Mouse (Mus musculus) midbrain, embryonic 14.5 days (tissue): ENCODE results near the gene Usp6nl. TPM values are rescaled to one million over a fixed set of nuclear protein-coding genes. Genes with fewer than 3 reads are reported as not detected.

ENCODE experiments used
- ATAC-seq: fragments of 200-750 bp; cut with Nextera tagmentation; 2 replicates; pipeline ENCODE4 v1.8.0; 2017; ENCODE audit warnings: moderate number of reproducible peaks, moderate library complexity; ENCODE audit not compliant: low FRiP score, low TSS enrichment
- DNase-seq: peaks from one replicate; pipeline ENCODE4 v3.0.0-alpha.2; 2015
- H3K27ac ChIP-seq: fragments of 300-500 bp; sonication (generic); replicated peaks from 2 replicates; pipeline ENCODE4 v1.5.1; 2014; ENCODE audit warnings: mild to moderate bottlenecking, low read depth, low read length, moderate library complexity
- H3K27me3 ChIP-seq: fragments of 300-500 bp; sonication (generic); 2 replicates; pipeline ENCODE4 v1.6.1; 2014; ENCODE audit warnings: low read length, control low read depth, mixed read lengths; ENCODE audit not compliant: control insufficient read depth, insufficient read depth
- H3K36me3 ChIP-seq: fragments of 300-500 bp; sonication (generic); 2 replicates; pipeline ENCODE4 v1.6.1; 2014; ENCODE audit warnings: low read length, control low read depth; ENCODE audit not compliant: control insufficient read depth, insufficient read depth
- H3K4me1 ChIP-seq: fragments of 300-500 bp; sonication (generic); 2 replicates; pipeline ENCODE4 v1.6.1; 2014; ENCODE audit warnings: mild to moderate bottlenecking, antibody characterized with exemption, low read length, control low read depth; ENCODE audit not compliant: control insufficient read depth, insufficient read depth
- H3K4me2 ChIP-seq: fragments of 300-500 bp; sonication (generic); 2 replicates; pipeline ENCODE4 v1.6.1; 2014; ENCODE audit warnings: mild to moderate bottlenecking, low read length, moderate library complexity
- H3K4me3 ChIP-seq: fragments of 300-500 bp; sonication (generic); replicated peaks from 2 replicates; pipeline ENCODE4 v1.5.1; 2014; ENCODE audit warnings: low read depth, low read length
- H3K9ac ChIP-seq: fragments of 300-500 bp; sonication (generic); replicated peaks from 2 replicates; pipeline ENCODE4 v1.6.1; 2014; ENCODE audit warnings: mild to moderate bottlenecking, low read length, moderate library complexity
- H3K9me3 ChIP-seq: fragments of 300-500 bp; sonication (generic); 2 replicates; pipeline ENCODE4 v1.6.1; 2016; ENCODE audit warnings: low read length, control low read depth, mixed read lengths; ENCODE audit not compliant: control insufficient read depth
- WGBS: fragments of 180-500 bp; shearing (Covaris S2); extraction: QIAGEN DNeasy Blood & Tissue Kit; methylation state at CpG from one replicate; pipeline ENCODE4 v1.1.7; 2014; 5-methylcytosine and 5-hydroxymethylcytosine counted together
- polyA plus RNA-seq: library from polyadenylated mRNA; unstranded; fragments of >200 nt; fragmentation: Nextera tagmentation; extraction: Ambion mirVana; gene quantifications from 2 replicates; pipeline ENCODE4 v1.2.1, GENCODE M21; 2014

The Usp6nl gene
- polyA plus RNA-seq, 1 experiment from 2014 or later, result 13.7 TPM

DNA sequence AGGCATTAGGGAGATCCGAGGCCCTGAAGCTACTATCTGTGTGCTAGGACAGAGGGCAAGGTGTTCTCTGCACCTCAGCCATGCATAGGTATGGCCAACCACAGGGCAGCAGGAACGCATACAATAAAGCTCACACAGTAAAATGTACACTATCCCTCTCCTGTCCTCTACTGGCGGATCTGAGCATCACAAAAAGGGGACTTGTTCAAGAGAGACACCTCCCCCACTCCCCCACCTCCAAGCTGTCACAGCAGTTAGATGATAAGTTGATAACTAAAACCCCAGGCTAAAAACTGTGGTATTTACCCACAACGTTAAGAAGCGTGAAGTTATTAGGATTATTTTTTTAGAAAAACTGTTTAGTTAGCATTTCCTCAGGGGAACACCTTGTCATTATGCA is 151.4 kb downstream of the Usp6nl start:
- DNase-seq (no peak), ATAC-seq (no peak)
- Histone ChIP-seq H3K27me3 (no peaks in the 10 kb centered on the region), H3K4me1 (peaks cover 5% of the 10 kb centered on the region; the same call in 1 of the 2 replicates), H3K9me3 (no peaks in the 10 kb centered on the region), H3K4me2 (no peak overlapping the region), H3K9ac (no peak overlapping the region), H3K27ac (no peak overlapping the region), H3K4me3 (no peak overlapping the region), H3K36me3 (no peaks in the 10 kb centered on the region)
- WGBS, result 84% methylated on average over 5 of the region's 5 CpGs

GRCm38 (mm10) chr2:6477884-6478283 is 155.4 kb downstream of the Usp6nl start:
- ATAC-seq, result no peak
- 89% methylated on average over 4 of the region's 4 CpGs for WGBS

DNA sequence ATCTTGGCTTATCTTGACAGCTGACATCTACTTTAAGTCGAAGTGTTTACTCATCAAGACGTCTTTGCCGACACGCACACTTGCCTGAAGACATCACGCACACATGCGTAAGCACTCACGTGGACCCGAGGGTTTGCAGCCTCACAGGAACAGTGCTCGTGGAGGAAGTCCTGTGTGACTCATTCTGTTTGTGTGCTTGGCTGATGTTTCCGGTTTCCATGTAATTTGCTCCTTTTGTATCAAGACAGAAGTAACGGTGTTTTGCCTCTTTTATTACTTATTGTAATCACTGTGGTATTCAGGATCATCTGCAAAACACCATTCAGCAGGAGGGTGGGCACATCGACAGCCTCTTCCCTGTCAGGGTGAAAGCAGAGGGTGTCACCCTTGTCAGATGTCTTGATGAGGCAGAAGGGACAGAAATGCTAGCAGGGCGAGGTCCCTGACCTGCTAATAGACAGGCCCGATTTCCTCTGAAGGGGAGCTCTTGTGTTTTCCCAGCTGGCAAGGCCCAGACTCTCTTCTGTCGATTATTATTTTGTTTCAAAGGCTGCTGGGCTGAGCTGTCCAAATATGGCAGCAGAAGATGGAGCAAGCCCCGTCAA is 156.0 kb downstream of the Usp6nl start:
- Histone ChIP-seq H3K9ac (no peak overlapping the region), H3K4me2 (no peak overlapping the region), H3K4me1 (peaks cover 14% of the 10 kb centered on the region), H3K36me3 (no peaks in the 10 kb centered on the region), H3K9me3 (no peaks in the 10 kb centered on the region), H3K27ac (no peak overlapping the region), H3K4me3 (no peak overlapping the region), H3K27me3 (no peaks in the 10 kb centered on the region)
- DNase-seq, result no peak
- no peak for ATAC-seq
- 65% methylated on average over 16 of the region's 16 CpGs for WGBS

More at GRCm38 (mm10) chr2:6477884-6478283, 155.4 kb downstream of the Usp6nl start:
- DNase-seq, result no peak
- Histone ChIP-seq H3K27ac (no peak overlapping the region), H3K9ac (no peak overlapping the region), H3K27me3 (no peaks in the 10 kb centered on the region), H3K36me3 (no peaks in the 10 kb centered on the region), H3K4me3 (no peak overlapping the region), H3K4me1 (peaks cover 8% of the 10 kb centered on the region), H3K4me2 (no peak overlapping the region), H3K9me3 (no peaks in the 10 kb centered on the region)

GRCm38 (mm10) chr2:6478966-6479391 is 156.5 kb downstream of the Usp6nl start:
- Histone ChIP-seq H3K4me2 (no peak overlapping the region), H3K9ac (no peak overlapping the region), H3K9me3 (no peaks in the 10 kb centered on the region), H3K27ac (no peak overlapping the region), H3K36me3 (no peaks in the 10 kb centered on the region), H3K4me3 (no peak overlapping the region), H3K4me1 (peaks cover 19% of the 10 kb centered on the region), H3K27me3 (no peaks in the 10 kb centered on the region)
- DNase-seq (peak; percentile 57), ATAC-seq (peak; percentile 59; the same call in 1 of the 2 replicates)
- whole genome bisulfite sequencing, result 52% methylated on average over 13 of the region's 13 CpGs

DNA sequence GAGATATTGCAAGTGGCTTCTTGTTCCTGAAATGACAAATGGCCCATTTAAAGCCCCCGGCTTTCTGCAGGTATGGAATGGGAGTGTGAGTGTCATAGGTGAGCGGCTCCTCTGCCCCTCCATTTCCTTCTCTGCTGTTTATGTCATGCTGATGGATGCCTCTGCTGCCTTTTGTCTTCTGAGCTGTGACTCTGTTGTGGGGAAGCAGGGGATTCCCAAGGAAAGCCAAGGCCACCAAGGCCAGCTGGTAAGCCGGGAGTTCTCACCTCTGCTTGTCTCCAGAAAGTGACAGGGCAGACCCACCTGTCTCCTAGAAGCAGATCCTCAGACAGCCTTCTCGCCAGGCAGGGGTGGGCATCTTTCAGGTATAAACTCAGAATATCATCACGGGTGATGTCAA is 157.2 kb downstream of the Usp6nl start:
- Histone ChIP-seq H3K9me3 (no peaks in the 10 kb centered on the region), H3K36me3 (no peaks in the 10 kb centered on the region), H3K27me3 (no peaks in the 10 kb centered on the region), H3K4me2 (no peak overlapping the region), H3K9ac (no peak overlapping the region), H3K4me3 (no peak overlapping the region), H3K4me1 (peaks cover 21% of the 10 kb centered on the region), H3K27ac (no peak overlapping the region)
- 74% methylated on average over 5 of the region's 5 CpGs for WGBS
- DNase-seq, result no peak
- no peak for ATAC-seq

- no peak for DNase-seq
- no peak for ATAC-seq
- Histone ChIP-seq H3K36me3 (no peaks in the 10 kb centered on the region), H3K27me3 (no peaks in the 10 kb centered on the region), H3K4me1 (peaks cover 21% of the 10 kb centered on the region), H3K4me2 (no peak overlapping the region), H3K27ac (0 out of 2 replicates have a peak overlapping the region, but pooled peaks have one; percentile 52), H3K9me3 (no peaks in the 10 kb centered on the region), H3K9ac (no peak overlapping the region), H3K4me3 (no peak overlapping the region)
- WGBS, result 95% methylated on average over 8 of the region's 8 CpGs
These were observed 159.5 kb downstream of the Usp6nl start for GRCm38 (mm10) chr2:6481966-6482365.

DNA sequence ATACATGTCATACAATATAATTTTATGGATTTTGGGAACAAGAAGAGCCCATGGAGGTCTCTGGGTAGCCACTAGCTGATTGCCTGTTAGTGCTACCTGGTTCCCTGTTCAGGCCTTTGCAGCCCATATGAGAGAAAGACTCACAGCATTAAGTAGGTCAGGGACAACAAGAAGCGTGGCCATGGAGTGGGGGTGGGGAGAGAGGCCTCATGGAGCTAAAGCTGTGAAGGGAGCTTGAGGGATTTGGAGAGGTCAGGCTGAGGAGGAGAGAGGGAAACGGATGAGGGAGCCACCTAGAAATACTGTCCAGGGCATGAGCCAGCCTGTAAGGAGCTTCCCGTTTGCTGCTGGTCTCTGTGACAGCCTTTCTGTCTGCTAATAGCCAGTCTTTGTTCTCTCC is 159.9 kb downstream of the Usp6nl start:
- H3K9me3 ChIP-seq, result no peaks in the 10 kb centered on the region
- H3K4me1 ChIP-seq, result peaks cover 21% of the 10 kb centered on the region
- no peaks in the 10 kb centered on the region for H3K27me3 ChIP-seq
- no peak overlapping the region for H3K9ac ChIP-seq
- H3K4me2 ChIP-seq, result no peak overlapping the region
- ATAC-seq (no peak), DNase-seq (no peak)
- H3K36me3 ChIP-seq, result no peaks in the 10 kb centered on the region
- WGBS, result 51% methylated on average over 3 of the region's 3 CpGs
- no peak overlapping the region for H3K4me3 ChIP-seq
- H3K27ac ChIP-seq, result peak overlapping the region; percentile 52; the same call in 1 of the 2 replicates

GRCm38 (mm10) chr2:6483081-6483992 is 160.9 kb downstream of the Usp6nl start:
- peaks cover 21% of the 10 kb centered on the region for H3K4me1 ChIP-seq
- ATAC-seq, result peak; percentile 71
- no peak overlapping the region for H3K9ac ChIP-seq
- no peak overlapping the region for H3K4me2 ChIP-seq
- peak; percentile 77 for DNase-seq
- H3K36me3 ChIP-seq, result no peaks in the 10 kb centered on the region
- no peaks in the 10 kb centered on the region for H3K27me3 ChIP-seq
- peak overlapping the region; percentile 52; the same call in 1 of the 2 replicates for H3K27ac ChIP-seq
- H3K4me3 ChIP-seq, result no peak overlapping the region
- 33% methylated on average over 8 of the region's 8 CpGs for WGBS
- no peaks in the 10 kb centered on the region for H3K9me3 ChIP-seq
